Mouse (Mus musculus) spleen, postnatal 10 days (tissue): ENCODE results near the gene Prpsap2.

Source experiments
- DNase-seq, 2 experiments: peaks; one replicate each; pipeline ENCODE4 v3.0.0; 2021 to 2022; ENCODE audit warnings: low spot score in 2 of 2

Prpsap2 gene

GRCm38 (mm10) chr11:61715130-61715529 lies 46.8 kb downstream of the Prpsap2 start:
- DNase-seq = no peak

GRCm38 (mm10) chr11:61714346-61715117 lies 47.4 kb downstream of the Prpsap2 start:
- DNase-seq = peak; percentile 53 to 73

- DNase-seq = no peak
These were observed 48.6 kb downstream of the Prpsap2 start for GRCm38 (mm10) chr11:61713157-61713855.

- DNase-seq = no peak
These were observed 53.0 kb downstream of the Prpsap2 start for GRCm38 (mm10) chr11:61708928-61709327.

GRCm38 (mm10) chr11:61706232-61706631 lies 55.7 kb downstream of the Prpsap2 start:
- DNase-seq = no peak

- no peak for DNase-seq
These were observed 56.3 kb downstream of the Prpsap2 start for GRCm38 (mm10) chr11:61705581-61705980.

GRCm38 (mm10) chr11:61702494-61702893 lies 59.4 kb downstream of the Prpsap2 start:
- no peak for DNase-seq

- no peak for DNase-seq
These were observed 60.2 kb downstream of the Prpsap2 start for GRCm38 (mm10) chr11:61701696-61702095.

GRCm38 (mm10) chr11:61699933-61700332 lies 62.0 kb downstream of the Prpsap2 start:
- DNase-seq = no peak

- no peak for DNase-seq
These were observed 62.4 kb downstream of the Prpsap2 start for GRCm38 (mm10) chr11:61699460-61699859.

- no peak for DNase-seq
These were observed 63.0 kb downstream of the Prpsap2 start for GRCm38 (mm10) chr11:61698852-61699251.

- DNase-seq = no peak
These were observed 68.9 kb downstream of the Prpsap2 start for GRCm38 (mm10) chr11:61692996-61693395.

- no peak for DNase-seq
These were observed 74.3 kb downstream of the Prpsap2 start for GRCm38 (mm10) chr11:61687595-61687994.

GRCm38 (mm10) chr11:61686906-61687453 lies 74.9 kb downstream of the Prpsap2 start:
- DNase-seq = no peak

GRCm38 (mm10) chr11:61686141-61686540 lies 75.7 kb downstream of the Prpsap2 start:
- no peak for DNase-seq

GRCm38 (mm10) chr11:61685119-61685725 lies 76.7 kb downstream of the Prpsap2 start:
- DNase-seq = peak in 1 of 2 experiments; percentile 26

- DNase-seq = peak; percentile 88 to 89
These were observed 77.8 kb downstream of the Prpsap2 start, which contains the start of gene Fam83g for GRCm38 (mm10) chr11:61683907-61684731. Gene Fam83g, plus strand, starts transcription at chr11:61684091.
